Mouse (Mus musculus) right cerebral cortex, postnatal 14 days (tissue): Measurements from ENCODE around the gene Fbxl16.

Experiments used
- DNase-seq: peaks from one replicate; pipeline ENCODE4 v3.0.0; 2022

Gene Fbxl16

GRCm38 (mm10) chr17:25843636-25844395, 34.9 kb downstream of the Fbxl16 start:
- DNase-seq: peak; percentile 42

GRCm38 (mm10) chr17:25844396-25844901, 35.6 kb downstream of the Fbxl16 start, which contains the start of gene Rhot2:
TSS of gene Rhot2 (minus strand) at chr17:25844851.
- DNase-seq: peak; percentile 95

- no peak for DNase-seq
Measured at GRCm38 (mm10) chr17:25860229-25860628, 51.3 kb downstream of the Fbxl16 start.

- DNase-seq: peak; percentile 91
Measured at GRCm38 (mm10) chr17:25860832-25861703, 52.2 kb downstream of the Fbxl16 start, which contains the start of gene Wdr90. TSS of gene Wdr90 (minus strand) at chr17:25861501.

- no peak for DNase-seq
Measured at GRCm38 (mm10) chr17:25861704-25862612, 53.1 kb downstream of the Fbxl16 start.

GRCm38 (mm10) chr17:25863681-25864080, 54.8 kb downstream of the Fbxl16 start:
- no peak for DNase-seq

GRCm38 (mm10) chr17:25864311-25864710, 55.4 kb downstream of the Fbxl16 start:
- no peak for DNase-seq

GRCm38 (mm10) chr17:25865288-25865687, 56.4 kb downstream of the Fbxl16 start:
- DNase-seq: no peak

- no peak for DNase-seq
Measured at GRCm38 (mm10) chr17:25866172-25866571, 57.3 kb downstream of the Fbxl16 start.

- no peak for DNase-seq
Measured at GRCm38 (mm10) chr17:25867509-25867835, 58.6 kb downstream of the Fbxl16 start.

- peak; percentile 45 for DNase-seq
Measured at GRCm38 (mm10) chr17:25867836-25868600, 59.1 kb downstream of the Fbxl16 start.

GRCm38 (mm10) chr17:25868601-25869191, 59.8 kb downstream of the Fbxl16 start, which contains the start of gene Mcrip2:
TSS of gene Mcrip2 (minus strand) at chr17:25868764.
- DNase-seq: peak; percentile 72

- DNase-seq: no peak
Measured at GRCm38 (mm10) chr17:25869498-25869897, 60.6 kb downstream of the Fbxl16 start.

GRCm38 (mm10) chr17:25869954-25870353, 61.1 kb downstream of the Fbxl16 start:
- no peak for DNase-seq
